Mouse (Mus musculus): ENCODE measurements around the gene Nuak1. TPM values are rescaled to one million over a fixed set of nuclear protein-coding genes. Genes with fewer than 3 reads are reported as not detected.

Gene Nuak1
- total RNA-seq, 4 experiments from 2014 or later, result 23.9 to 43.8 (median 34.0) TPM

DNA sequence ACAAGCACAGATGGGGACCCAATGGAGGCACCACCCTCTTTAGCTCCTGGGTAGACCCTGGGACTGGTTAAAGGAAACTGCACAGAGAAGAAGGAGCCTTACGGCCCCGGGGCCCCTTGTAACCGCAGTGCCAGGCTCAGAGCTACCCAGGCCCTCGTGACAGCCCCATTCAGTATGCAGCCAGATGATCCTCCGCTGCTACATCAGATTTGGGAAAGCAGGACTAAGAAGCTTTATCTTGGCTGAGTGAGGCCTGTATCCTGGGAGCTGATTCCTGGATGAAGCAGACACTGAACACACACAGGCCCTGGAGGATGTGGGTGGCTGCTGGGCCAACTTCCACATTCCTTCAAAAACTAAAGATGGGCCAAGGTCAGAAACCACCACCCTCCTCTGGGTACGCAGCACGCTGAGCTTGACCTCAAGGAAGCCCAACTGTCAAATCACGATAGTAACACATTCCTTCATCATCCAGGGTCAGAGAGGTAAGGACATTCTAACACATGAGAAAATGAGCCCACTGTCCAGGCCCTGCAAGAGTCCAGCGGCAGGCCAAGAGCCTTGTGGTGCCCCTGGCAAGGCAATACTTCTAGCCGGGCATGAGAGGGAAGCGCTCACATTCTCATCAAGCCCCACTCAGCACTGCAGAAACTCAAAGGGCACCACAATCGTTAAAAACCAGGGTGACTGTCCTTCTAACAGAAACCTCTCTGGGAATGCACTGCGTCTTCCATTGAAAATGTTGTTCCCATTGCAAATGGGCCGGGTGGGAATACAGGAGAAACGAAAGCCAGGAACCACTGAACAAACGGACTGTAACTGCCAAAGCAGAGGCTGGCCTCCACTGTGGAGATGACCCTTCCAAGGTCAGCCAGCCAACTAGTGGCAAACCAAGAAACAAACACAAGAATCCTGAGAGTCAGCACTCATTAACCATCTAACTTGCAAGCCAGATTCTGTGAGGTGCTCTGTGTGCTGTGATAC lies 29.0 kb downstream of the Nuak1 start:
- DNase-seq (ENCODE audit: low spot score), result no peak

- peak; percentile 60 for DNase-seq (ENCODE audit: low spot score)
Observed at GRCm38 (mm10) chr10:84408965-84409660, 31.3 kb downstream of the Nuak1 start.

DNA sequence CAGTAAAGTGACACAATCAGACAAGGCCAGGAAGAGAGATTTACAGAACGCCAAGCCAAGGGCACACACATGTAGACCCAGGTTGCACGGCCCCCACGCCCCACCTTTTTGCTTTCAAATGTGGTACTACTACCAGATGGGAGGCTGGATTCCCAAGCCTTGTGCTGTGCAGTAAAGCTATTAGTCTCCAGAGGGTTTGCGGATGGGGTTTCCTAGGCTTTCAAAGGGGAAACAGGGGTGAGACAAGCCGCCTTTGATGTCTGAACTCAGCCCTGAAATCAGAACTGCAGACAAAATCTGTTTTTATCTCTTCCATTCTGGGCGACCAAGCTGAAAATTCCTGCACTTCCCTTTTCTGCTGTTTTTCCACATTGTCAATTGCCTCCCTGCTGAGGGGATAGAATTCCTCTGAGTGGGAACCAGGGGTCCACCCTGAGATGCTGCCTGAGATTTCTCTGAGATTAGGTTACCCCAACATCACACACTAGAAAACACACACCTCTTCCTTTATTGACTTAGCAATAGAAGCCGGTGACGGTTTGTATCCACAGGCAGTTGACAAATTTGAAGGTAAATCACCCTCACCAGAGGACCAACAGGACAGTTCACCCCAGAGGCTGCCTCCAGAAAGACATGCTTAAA lies 35.1 kb downstream of the Nuak1 start:
- no peak for DNase-seq (ENCODE audit: low spot score)

GRCm38 (mm10) chr10:84401907-84402371 lies 38.5 kb downstream of the Nuak1 start:
- no peak for DNase-seq (ENCODE audit: low spot score)

DNA sequence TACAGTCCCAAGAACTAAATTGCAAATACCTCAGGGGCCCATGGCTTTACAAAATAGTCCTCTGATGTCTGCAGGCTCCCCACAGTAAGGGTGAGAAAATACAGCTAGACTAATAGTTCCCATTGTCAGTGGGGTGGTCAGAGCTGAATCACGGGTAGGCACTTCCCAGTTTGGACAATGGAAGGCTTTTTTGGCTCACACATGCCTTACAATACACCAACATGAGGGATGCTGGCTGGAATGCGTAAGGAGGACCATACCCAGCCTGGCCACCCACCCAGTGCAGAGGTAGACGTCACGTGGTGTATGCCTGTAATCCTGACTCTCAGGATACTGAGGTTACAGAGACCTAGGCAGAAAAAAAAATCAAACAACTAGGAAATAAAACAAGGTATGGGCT lies 39.2 kb downstream of the Nuak1 start:
- DNase-seq (ENCODE audit: low spot score), result no peak

GRCm38 (mm10) chr10:84400037-84400681 lies 40.2 kb downstream of the Nuak1 start:
- no peak for DNase-seq (ENCODE audit: low spot score)

DNA sequence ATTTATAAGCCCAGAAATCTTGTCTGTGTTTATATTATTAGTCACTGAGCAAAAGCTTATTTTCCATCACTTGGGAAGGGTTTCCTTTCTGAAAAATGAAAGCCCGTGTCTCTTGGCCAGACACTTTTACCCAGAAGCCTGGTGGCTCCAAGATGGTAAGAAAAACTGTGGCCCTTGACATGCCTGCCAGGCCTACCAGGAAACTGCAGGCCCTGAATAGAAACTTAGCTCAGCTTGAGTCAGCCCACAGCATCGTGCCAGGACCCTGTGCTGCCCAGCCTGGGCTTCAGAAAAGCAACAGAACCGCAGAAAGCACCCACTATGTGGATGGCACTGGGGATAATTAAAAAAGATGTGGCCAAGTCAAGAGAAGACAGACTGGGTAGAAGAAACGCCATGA lies 43.1 kb downstream of the Nuak1 start:
- DNase-seq (ENCODE audit: low spot score), result no peak

- no peak for DNase-seq (ENCODE audit: low spot score)
Observed at GRCm38 (mm10) chr10:84395885-84396659, 44.3 kb downstream of the Nuak1 start.

- DNase-seq (ENCODE audit: low spot score), result no peak
Observed at GRCm38 (mm10) chr10:84395259-84395658, 45.1 kb downstream of the Nuak1 start.

DNA sequence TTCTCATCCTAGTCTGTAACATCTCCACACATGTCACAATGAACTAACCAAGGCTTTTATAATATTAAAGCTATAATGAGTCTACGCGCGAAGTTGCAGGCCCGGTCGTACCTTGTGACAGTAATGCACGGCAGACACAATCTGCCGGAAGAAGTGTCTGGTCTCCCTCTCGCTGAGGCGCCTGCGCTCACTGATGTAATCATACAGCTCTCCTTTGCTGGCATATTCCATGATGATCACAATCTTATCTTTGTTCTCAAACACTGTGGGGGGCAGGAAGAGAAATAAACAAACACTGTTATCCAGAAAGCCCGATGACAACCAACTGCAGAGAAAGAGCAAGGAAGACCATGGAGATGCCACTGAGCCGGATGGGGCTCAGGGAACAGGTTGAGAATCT lies 46.5 kb downstream of the Nuak1 start:
- no peak for DNase-seq (ENCODE audit: low spot score)

DNA sequence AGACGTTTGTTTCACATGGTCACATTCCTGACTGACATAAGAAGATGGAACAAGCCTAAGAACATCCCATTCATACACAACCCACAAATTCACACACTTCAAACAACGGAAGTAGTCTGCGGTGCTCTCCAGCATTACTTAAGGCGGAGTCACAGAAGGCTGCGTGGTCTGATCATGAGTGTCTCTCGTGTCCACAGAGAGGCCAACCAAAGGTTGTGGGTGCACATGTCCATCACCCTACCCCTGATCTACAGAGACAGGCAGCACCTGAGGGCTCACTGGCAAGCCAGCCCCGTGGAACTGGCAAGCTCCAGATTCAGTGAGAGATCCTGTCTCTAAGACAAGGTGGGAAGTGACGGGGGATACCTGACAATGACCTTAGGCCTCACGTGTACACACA lies 47.0 kb downstream of the Nuak1 start:
- DNase-seq (ENCODE audit: low spot score), result no peak

- DNase-seq (ENCODE audit: low spot score), result no peak
Observed at GRCm38 (mm10) chr10:84392723-84393081, 47.7 kb downstream of the Nuak1 start.

- no peak for DNase-seq (ENCODE audit: low spot score)
Observed at GRCm38 (mm10) chr10:84392027-84392722, 48.2 kb downstream of the Nuak1 start.

DNA sequence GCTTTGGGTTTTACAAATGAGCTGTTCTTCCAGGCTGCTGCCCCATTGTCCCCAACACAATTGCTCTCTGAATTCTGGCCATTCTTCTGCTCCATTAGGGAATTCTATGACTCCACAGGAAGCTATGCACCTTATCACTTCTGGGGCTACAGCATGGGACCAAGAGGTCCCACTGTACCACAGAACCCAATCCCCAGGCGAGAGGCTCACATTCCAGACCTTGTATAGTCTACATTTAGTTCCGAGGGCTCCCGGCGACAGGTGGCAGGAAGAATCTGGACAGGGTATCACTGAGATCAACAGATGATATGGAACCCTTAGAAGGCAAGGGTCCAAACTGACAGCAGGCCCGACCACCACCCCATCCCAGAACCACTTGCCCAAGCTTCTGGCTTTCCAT lies 50.7 kb downstream of the Nuak1 start:
- DNase-seq (ENCODE audit: low spot score), result no peak

DNA sequence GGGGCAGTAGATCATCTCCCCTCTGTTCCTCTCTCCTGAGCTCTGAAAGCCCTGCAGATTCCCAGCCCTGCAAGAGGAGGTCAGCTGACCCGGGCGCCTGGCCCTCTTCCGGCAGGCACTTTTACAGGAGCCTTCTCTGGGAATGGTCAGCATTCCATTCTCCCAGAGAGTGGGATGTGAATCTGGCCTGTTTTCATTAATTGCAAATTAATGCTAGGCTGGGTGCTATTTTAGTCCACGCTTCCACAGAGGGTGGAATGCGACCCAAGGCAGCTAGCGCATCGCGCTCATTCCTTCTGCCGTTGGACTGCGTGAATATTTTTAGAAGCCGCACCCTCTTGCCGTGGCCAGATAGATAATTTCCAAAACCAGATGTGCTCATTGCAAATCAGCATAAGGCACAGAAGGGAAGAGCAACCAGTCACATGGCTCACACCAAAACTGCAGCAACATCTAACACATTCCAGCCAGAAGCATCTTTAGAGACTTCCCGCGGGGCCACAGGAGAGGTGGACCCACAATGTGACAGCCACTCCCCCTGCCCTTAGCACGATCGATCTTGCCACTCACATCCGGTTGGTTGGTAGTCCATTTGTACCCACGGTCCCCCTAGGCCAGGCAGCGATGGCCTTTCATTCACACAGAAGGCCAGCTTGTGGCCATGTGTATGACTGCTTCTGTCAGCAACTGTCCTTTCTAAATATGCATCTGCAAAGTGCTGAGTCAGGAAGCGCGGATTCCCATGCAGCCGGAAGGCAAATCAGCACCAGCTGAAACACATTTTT lies 51.8 kb downstream of the Nuak1 start:
- peak; percentile 72 for DNase-seq (ENCODE audit: low spot score)

GRCm38 (mm10) chr10:84387338-84387737 lies 53.1 kb downstream of the Nuak1 start:
- DNase-seq (ENCODE audit: low spot score), result no peak

DNA sequence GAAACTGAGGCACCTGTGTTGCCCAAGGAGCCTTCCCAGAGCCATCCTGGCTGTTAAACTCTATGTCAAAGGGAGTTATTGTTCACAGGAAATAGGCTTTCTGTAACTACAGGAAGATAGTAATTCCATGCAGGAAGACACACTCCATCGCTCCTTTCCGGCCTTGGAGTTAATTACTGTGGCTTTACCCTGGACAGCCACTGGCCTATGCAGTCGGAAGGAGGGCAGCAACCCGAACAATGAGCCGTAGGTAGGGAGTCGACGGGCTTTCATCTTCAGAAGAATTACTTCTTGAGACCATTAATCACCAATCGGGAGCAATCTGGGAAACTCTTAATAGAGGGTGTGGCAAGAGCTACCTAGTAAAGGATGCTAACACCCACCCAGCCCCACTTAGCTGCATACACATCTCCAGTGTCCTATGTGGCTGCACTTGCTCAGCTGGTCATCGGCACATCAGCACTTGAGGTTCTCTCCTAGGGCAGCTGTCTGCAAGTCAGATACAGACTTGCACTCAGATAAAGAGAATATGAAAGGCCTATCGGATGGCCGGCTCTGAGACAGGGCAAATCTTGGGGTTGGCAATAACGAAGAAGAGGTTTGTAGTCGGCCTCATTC lies 53.7 kb downstream of the Nuak1 start:
- no peak for DNase-seq (ENCODE audit: low spot score)

- DNase-seq (ENCODE audit: low spot score), result no peak
Observed at GRCm38 (mm10) chr10:84386214-84386613, 54.2 kb downstream of the Nuak1 start.

- no peak for DNase-seq (ENCODE audit: low spot score)
Observed at GRCm38 (mm10) chr10:84384761-84385160, 55.6 kb downstream of the Nuak1 start.

Data from heart, adult 8-10 months (tissue).